Mouse (Mus musculus) olfactory bulb, adult 2 months (tissue): ENCODE data around the gene Engase. TPM values are rescaled to one million over a fixed set of nuclear protein-coding genes. Genes with fewer than 3 reads are reported as not detected.

ENCODE experiments used
- H3K27ac ChIP-seq: fragments of 200-500 bp; 2 replicates; pipeline ENCODE4 v1.5.1; 2012; ENCODE audit warnings: low read depth, low read length; ENCODE audit not compliant: insufficient read depth
- H3K4me1 ChIP-seq: fragments of 200-500 bp; 2 replicates; pipeline ENCODE4 v1.6.1; 2012; ENCODE audit warnings: low read length; ENCODE audit not compliant: control insufficient read depth, insufficient read depth
- H3K4me3 ChIP-seq: fragments of 200-500 bp; 2 replicates; pipeline ENCODE4 v1.5.1; 2012; ENCODE audit warnings: mild to moderate bottlenecking, low read depth, low read length, moderate library complexity; ENCODE audit not compliant: insufficient read depth
- CTCF ChIP-seq: fragments of 200-500 bp; IDR thresholded peaks from 2 replicates; pipeline ENCODE4 v1.5.1; 2012; ENCODE audit warnings: low read depth, mild to moderate bottlenecking, low read length, moderate library complexity; ENCODE audit not compliant: insufficient read depth
- POLR2A ChIP-seq: fragments of 200-500 bp; IDR thresholded peaks from 2 replicates; pipeline ENCODE4 v1.6.1; 2012; ENCODE audit warnings: mild to moderate bottlenecking, low read depth, low read length, moderate library complexity; ENCODE audit not compliant: insufficient read depth
- WGBS: fragments of 180-500 bp; shearing (Covaris S2); methylation state at CpG from one replicate; pipeline ENCODE4 v1.1.7; 2018; 5-methylcytosine and 5-hydroxymethylcytosine counted together
- polyA plus RNA-seq: library from polyadenylated mRNA; stranded (reverse); fragments of >200 nt; gene quantifications from 2 replicates; pipeline ENCODE4 v1.2.4, GENCODE M21; 2012; ENCODE audit warnings: low replicate concordance; ENCODE audit not compliant: missing spikeins, insufficient read depth, insufficient read length

Gene Engase
- polyA plus RNA-seq, 1 experiment: not detected

GRCm38 (mm10) chr11:118534382-118535092 is 57.9 kb downstream of the Engase start:
- peak; percentile 49; the same call in 1 of the 2 replicates for TF ChIP-seq CTCF
- no peak for TF ChIP-seq POLR2A
- H3K27ac ChIP-seq: no peak overlapping the region
- no peak overlapping the region for H3K4me3 ChIP-seq
- 42% methylated on average over 18 of the region's 18 CpGs for WGBS
- peaks cover 74% of the 10 kb centered on the region for H3K4me1 ChIP-seq

- Histone ChIP-seq H3K4me1 (peaks cover 75% of the 10 kb centered on the region), H3K27ac (no peak overlapping the region), H3K4me3 (no peak overlapping the region)
- 82% methylated on average over 11 of the region's 11 CpGs for WGBS
- TF ChIP-seq CTCF (no peak), POLR2A (no peak)
These were observed 61.4 kb downstream of the Engase start for GRCm38 (mm10) chr11:118538008-118538407.

Other genes starting within 250 kb of the Engase start
- gene Cyth1, start 228.2 kb upstream of the Engase start, polyA plus RNA-seq: not detected in 2 replicates
- gene Usp36, start 186.6 kb upstream of the Engase start, polyA plus RNA-seq: not detected in 2 replicates
- not detected in 2 replicates for gene Cep295nl, start 134.3 kb upstream of the Engase start, polyA plus RNA-seq
- 247 and 441 TPM in 2 replicates for gene Timp2, start 121.1 kb upstream of the Engase start, polyA plus RNA-seq
- not detected in 2 replicates for gene Lgals3bp, start 74.7 kb upstream of the Engase start, polyA plus RNA-seq
- not detected in 2 replicates for gene Cant1, start 57.7 kb upstream of the Engase start, polyA plus RNA-seq
- gene C1qtnf1, start 48.6 kb upstream of the Engase start, polyA plus RNA-seq: not detected in 2 replicates